Mouse (Mus musculus) C2C12 (cell line): ENCODE measurements around the gene Mki67.

Source experiments
- CTCF ChIP-seq: IDR thresholded peaks from one replicate; pipeline ENCODE4 v1.5.1; 2011; ENCODE audit not compliant: control insufficient read depth, insufficient read depth, insufficient read length
- FOSL1 ChIP-seq: IDR thresholded peaks from one replicate; pipeline ENCODE4 v1.8.0; 2011; ENCODE audit warnings: mild to moderate bottlenecking, low read length; ENCODE audit not compliant: poor library complexity, insufficient read depth, severe bottlenecking
- MAX ChIP-seq: IDR thresholded peaks from one replicate; pipeline ENCODE4 v1.6.1; 2011; ENCODE audit warnings: mild to moderate bottlenecking, control low read depth
- MYOD1 ChIP-seq: IDR thresholded peaks from one replicate; pipeline ENCODE4 v1.6.1; 2011; ENCODE audit warnings: low read depth; ENCODE audit not compliant: control insufficient read depth, insufficient read length
- USF1 ChIP-seq: IDR thresholded peaks from one replicate; pipeline ENCODE4 v1.6.1; 2011; ENCODE audit warnings: low read depth, mild to moderate bottlenecking, control low read depth, moderate library complexity

DNA sequence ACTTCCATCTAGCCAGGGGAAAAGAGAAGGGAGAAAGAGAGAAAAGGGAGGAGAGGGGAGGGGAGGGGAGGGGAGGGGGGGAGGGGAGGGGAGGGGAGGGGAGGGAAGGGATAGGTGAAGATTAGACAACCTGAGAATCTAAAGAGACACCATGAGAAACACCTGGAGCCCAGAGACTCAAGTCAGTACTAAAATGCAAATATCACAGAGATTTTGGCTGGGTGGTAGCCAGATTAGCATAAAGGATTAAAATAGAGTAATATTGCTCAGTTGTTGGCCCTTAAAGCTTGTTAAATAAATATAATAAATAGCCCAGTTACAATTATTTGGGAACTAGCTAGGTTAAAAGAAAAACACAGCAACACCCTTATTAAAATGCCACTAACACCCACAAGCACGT, 3.6 kb downstream of the Mki67 start:
- TF ChIP-seq CTCF, result no peak
- no peak for TF ChIP-seq MAX
- TF ChIP-seq USF1, result no peak
- TF ChIP-seq FOSL1, result no peak
- TF ChIP-seq MYOD1, result no peak
